Mouse (Mus musculus) spleen, adult 18-20 months (tissue): ENCODE data around the gene Tmem171.

Source experiments
- DNase-seq, 2 experiments: peaks; one replicate each; pipeline ENCODE4 v3.0.0; 2022; ENCODE audit warnings: mixed read lengths in 2 of 2

Tmem171 gene

DNA sequence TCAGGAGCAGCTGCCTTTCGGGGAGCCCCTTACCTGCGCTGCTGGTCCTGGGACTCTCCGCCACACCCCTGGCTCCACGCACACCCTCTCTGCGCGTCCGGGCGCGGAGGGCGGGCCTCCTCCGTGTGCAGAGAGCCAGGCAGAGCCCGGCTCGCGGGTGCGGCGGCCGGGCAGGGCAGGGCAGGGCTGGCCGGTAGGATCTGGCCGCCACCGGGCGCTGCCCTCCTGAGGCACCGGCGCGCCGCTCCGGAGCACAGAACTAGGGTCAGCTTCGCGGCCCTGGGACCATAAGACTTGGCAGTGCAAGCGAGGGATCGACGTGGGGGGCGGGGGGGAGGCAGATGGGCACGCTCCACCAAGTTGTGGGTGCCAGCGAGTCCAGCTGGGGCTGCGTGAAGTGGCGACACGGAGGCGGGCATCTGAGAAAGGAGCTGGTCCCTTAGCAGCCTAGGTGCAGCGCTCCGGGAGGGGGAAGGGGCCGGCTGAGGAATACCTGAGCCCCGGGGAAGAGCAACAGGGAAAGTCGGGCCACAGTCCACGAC is at the start of gene Tmem171:
Tmem171 (minus strand) TSS at position 62 of the 542 bp plus-strand sequence.
- no peak for DNase-seq

DNA sequence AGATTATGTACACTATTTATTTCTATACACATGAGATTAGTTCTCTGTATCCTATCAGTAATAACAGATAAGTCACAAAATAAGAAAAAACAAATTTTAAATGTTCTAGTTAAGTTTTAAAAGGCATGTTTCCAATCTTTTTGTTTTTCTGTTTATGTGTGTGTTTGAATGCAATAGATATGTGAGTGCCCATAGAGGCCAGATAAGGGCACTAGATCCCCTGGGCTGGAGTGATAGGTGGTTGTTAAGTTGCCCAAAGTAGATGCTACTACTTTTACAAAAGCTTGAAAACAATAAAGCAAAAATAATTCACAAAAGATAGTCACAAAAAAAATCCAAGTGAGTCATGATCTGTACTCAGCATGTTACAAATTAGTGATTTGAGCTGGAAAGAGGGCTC is 49.2 kb upstream of the Tmem171 start:
- no peak for DNase-seq

DNA sequence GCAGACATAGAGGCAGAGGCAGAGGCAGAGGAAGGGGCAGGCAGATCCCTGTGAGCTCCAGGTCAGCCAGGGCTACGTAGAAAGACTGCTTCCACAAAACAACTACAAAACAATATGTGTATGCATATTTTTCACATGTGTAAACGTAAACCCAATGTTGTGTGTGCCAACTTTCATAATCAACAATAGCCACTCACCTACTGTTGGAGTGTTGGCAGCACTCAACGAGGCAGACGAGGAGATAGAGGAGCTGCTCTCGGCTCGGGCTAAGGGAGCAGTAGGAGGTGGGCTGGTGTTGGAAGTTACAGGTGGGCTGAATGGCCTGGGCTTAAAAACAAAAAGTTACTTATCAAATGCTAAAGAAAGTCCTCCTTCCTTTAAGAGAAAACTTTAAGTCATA is 48.6 kb upstream of the Tmem171 start:
- DNase-seq: no peak

DNA sequence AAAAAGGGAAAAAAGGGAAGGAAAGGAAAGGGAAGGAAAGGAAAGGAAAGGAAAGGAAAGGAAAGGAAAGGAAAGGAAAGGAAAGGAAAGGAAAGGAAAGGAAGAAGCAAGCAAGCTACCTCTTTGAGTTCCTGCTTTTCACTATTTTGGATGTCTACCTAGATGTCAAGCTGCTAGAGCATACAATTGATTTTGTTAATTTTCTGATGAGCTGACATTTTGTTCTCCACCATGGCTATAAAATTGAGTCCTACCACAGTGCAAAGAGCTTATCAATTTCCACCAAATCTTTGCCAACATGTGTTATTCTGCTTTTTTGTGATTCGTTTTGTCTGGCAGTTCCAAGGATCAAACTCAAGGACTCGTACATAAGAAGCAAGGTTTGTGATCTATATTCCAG is 43.6 kb upstream of the Tmem171 start:
- no peak for DNase-seq

DNA sequence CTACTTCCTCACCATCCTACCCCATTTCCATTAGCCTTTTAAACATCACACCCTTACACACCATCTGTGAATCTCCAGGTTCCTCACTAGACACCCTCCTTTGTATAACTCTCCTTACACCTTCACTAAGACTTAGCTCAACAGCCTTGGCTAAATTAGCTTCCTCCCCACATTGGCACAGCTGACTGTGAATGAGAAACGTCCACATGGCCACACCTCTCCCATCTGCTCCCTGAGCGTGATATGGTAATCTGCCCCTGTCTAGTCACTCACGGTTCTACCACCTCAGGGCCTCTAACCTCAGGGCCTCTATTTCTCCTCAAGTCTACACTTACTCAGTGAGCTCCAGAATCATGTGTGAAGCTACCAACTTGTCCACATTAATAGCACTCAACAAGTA is 38.7 kb upstream of the Tmem171 start:
- DNase-seq: no peak

DNA sequence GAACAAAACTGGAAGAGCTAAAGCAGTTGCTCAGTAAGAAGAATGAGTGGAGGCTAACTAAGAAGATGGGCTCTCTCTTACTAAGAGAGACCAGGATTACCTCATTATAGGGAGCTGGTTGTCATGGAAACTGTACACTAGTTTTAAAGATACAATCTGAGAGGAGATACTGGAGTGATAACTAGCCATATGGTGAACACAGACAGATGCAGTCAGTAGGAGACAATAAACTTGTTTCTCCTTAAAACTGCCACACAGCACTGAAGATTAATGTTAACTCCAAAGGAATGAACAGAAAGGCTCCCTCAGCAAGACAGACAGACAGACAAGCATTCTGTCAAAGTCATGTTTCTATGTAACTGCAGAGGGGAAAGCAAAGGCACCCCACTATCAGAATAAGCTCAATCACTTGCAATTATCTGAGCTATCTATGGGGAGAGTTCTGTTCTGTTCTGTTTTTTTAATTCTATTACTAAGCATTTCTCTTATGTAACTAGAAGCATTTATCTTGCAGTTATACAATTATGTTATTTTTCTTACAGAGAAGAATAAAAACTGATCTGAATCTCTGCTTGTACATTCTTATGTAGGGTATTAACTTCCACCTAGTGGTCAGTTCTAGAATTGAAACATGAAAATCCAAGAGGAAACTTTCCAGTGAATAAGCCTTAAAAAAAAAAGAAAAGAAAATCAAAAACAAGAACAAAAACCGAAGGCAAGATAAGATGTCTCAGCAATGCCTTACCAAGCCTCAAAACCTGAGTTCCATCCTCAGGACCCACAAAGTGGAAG is 34.8 kb upstream of the Tmem171 start:
- DNase-seq: no peak

DNA sequence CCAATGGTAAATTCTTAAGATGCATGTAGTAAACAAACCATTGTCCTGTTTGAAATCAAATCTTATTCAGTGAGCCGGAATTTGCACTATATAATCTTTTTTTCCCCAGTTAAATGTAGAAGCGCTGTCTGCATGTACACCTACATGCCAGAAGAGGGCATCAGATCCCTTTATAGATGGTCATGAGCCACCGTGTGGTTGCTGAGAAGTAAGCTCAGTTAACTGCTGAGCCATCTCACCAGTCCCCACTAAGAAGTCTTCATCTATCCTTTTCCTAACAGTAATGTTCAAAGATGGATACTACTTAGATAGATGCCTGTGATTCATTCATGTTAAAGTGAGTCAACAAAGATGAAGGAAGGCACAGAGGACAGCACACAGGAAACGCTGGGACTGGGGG is 31.9 kb upstream of the Tmem171 start:
- no peak for DNase-seq

DNA sequence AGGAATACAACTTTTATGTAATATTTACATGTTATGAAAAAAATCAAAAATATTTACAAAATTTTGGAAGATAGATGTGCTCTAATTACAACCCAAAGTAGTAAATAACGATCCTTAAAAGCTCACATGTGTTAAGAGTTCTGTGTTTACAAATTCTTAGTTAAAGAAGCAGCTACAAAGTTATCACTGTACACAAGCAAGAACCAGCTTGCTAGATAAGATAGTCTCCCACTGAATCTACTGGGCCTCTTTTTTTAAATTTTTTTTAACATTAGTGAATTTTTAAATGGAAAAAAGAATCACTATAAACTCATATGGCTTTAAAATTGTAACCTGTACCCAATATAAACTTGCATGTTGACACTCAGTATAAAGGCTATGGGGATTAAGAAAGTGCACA is 28.8 kb upstream of the Tmem171 start:
- no peak for DNase-seq

DNA sequence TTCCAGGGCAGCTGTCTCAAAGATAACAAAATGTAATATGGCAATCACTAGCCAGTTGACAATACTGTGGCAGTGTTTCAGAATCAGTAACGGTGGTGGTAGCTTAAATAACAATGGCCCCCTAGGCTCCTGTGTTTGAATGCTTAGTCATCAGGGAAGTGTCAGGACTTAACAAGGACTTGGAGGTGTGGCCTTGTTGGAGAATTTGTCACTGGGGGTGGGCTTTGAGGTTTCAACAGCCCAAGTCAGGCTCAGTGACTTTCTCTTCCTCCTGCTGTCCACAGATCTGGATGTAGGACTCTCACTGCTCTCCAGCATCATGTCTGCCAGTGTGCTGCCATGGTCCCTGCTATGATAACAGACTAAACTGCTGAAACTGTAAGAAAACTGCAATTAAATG is 27.7 kb upstream of the Tmem171 start:
- DNase-seq: no peak

DNA sequence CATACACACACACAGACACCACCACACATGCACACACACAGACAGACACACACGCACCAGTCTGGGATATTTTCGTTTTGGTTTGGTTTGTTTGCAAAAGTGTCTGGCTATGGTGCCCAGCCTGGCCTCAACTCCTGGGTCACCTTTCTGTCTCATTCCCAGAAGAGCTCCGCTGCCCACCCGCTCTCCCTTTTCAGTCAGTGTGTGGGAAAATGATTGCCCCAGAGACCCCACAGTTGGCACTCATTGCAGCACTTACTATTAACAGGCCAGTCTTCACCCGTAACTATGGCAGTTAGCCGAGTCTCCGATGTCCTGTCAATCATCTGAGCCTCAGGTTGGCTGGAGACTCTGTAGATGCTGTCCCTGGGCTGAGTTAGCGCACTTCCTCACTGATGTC is 21.5 kb upstream of the Tmem171 start:
- DNase-seq: no peak

DNA sequence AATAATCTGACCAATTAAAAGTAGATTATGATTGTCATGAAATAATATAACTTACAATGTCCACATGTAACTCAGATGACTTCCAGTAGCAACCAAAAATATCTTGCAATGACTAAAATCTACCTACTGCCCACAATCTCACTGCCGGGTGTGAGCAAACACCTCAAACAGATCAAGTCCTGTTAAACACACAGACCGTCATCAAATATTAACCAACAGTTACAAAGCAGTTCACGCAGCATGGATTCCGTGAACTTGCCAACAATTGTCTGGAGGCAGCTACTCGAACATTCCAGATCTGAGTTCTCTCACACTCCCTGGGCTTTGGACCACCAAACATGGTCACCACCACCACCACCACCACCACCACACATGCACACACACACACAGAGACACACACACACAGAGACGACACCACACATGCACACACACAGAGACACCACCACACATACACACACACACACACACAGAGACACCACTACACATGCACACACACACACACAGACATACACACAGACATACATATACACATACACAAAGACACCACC is 20.9 kb upstream of the Tmem171 start:
- DNase-seq: no peak

DNA sequence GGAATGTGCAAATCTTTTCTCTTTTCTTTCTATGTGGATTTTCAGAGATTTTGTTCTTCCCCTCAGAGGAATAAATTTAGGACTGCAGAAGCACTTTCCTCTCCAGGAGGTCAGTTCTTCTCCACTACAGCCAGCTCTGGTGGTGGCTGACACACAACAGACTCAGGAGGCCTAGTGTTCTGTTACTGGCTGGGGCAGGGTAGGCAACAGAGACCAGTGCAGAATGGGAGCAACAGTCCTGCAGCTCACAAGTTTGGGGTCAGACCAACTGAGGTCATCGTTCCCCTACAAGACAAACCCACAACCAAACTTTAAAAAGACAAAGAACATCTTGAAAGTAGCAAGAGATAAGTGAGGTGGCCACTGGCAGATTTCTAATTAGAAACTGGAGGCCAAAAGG is 16.0 kb upstream of the Tmem171 start:
- DNase-seq: no peak

DNA sequence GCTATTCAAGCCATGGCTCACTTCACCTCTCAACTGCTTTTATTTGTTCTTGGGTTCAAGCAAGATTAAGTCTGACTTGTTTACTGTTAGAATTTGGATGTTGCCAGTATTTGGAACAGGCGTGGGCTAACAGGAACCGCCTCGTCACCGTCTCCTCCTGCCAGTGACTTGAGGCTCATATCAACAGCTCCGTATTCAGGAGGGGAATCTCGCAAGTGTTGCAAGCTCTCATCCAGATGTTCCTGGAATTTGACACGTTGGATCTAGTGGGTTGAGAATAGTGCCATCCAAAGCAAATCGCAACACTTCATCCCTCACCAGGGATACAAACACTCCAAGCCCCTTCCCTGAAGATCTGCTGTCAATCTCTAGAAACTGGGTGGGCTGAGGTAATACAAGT is 15.6 kb upstream of the Tmem171 start:
- no peak for DNase-seq

DNA sequence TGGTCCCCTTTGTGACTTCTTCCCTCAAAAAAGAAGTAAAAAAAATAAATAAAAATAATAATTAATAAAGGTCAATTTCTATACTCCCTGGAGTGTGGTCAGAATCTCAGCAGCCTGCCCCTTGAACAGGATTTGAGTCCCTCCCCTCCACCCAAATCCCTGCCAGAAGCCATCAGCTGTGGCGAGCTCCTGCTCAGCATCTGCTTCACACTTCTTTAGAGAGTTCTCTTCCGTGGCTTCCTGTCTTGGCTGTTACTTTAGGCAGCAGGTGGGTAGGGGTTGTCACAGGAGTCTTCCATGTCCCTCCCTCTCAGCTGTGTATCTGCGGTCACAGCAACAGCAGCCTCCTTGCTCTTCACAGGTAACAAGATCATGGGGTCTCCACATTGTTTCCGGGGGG is 10.9 kb upstream of the Tmem171 start:
- no peak for DNase-seq

DNA sequence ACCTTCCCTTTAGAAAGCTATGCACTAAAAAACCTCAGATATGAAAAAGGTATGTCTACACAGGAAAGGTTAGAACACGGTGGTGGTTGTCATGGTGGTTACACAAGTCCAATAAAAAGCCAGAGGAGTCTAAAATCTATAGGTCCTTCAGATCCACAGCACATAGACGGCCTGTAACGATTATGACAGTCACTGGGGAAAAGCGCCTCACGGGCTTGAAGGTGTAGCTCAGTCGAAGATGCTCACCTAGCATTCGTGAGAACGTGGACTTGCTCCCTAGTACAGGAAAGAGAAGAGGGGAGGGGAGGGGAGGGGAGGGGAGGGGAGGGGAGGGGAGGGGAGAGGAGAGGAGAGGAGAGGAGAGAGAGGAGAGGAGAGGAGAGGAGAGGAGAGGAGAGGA is 9.2 kb upstream of the Tmem171 start:
- no peak for DNase-seq

DNA sequence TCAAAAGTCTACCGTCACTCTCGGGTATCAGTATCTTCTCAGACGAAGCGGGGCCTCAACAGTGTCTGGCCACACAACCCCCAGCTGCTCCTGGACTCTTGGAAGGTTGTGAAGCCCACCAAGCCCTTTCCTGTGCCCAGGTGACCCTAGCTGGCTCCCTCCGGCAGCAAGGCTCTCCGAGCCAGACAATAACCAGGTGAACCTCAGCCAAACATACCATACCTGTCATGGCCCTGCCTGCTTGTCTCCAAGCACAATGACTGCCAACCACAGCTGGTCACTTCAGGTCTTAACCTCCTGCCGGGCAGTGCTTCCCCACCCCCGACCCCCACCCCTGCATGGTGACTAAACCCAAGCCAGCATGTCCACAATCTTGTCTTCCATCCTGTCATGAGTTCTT is 7.7 kb upstream of the Tmem171 start:
- DNase-seq: no peak

DNA sequence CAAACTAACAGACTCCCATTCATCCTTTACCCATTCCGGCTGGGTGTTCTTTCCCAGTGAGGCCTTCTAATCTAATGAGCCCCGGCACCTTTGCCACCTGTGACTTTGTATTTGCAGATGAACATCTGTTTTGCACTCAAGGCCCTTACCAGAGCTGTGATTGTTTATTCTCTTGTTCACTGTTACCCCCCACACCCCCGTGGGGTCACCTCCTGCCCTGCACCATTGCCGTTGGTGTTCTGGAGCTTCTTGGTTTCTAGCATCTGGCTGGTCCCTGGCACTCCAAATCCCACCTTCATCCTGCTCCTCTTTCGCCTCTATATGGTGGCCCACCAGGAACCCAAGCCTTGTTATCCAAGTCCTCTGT is 6.7 kb upstream of the Tmem171 start:
- no peak for DNase-seq

DNA sequence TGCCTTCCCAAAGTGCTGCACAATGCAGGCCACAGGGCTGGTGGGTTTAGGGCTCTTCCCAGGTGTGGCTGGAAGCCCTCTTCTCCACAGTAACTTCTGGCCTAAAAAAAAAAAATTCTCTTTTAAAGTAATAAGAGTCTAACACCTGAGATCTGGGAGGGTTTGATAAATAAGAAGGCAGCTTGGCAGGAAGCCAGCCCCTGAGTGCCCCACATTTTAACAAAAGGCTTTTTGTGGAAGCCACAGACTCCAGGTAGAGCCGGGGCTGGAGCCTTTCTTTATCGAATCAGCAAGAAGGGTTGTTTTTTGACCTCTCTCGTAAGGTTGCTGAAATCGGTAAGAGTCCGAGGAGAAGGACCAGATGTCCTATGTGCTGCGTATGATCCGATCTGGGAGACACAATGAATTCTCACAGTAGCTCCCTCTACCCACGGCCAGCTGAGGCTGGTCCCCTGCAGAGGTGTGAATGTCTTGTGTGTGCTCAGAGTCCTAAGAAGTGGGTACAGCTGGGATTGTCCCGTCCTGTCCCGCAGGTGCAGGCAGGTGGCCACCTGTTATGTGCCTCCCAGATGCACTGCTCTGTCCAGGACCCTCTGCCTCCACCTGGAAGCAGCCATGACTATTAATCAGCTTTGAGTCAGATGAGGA is 6.2 kb upstream of the Tmem171 start:
- DNase-seq: no peak

DNA sequence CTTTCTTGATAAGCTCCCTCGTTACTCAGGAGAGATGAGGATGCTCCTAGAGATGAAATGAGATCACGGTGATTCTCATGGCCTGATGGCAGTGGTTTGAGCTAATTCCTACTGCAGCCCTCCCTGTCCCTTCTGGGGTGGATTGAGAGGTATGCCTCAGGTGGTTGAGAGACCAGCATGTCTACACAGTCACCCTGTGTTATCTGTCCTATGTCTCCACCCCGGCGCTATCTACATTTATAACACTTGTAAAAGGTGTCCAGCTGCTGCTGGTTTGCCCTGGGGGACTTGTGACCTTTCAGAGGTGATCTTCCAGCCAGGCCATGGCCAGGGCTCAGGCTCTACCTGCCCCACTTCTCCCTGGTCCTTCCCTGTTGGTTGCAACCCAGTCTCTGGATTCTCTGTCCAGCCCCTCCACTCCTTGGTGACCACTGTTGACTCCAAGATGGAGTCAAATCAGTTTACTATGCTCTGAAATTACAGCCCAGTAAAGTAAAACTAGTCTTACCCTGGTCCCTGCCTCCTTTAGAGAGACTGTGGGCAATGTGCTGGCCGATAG is 5.4 kb upstream of the Tmem171 start:
- no peak for DNase-seq

DNA sequence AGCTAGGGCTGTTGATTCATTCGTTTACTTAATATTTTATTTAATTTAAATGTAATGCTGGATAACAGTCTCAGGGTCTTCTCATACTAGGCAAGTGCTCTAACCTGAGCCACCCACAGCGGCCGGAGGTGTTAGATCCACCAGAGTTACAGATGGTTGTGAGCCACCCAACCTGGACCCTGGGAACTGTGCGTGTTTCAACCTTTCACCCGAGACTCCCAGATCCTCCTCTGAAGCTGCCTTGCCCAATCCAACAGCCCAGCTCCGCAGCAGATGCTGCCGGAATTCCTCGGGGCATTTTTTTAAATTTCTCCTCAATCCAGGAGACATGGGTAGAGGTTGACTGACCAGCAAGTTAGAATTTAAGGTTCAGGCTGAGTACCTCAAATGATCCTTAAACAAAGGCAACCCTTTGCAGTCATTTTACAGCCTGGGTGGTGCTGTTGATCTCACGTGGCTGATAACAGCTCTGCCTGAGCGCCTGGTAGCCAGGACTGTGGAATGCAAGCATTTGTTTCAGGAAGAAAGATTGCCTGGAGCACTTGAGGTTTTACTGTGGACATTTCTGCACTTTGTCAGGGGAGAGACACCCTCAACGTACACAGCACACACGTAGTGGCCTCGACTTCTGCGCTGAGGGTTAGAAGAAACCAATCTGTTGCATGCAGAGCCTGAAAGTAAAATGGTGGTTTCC is 4.6 kb upstream of the Tmem171 start:
- no peak for DNase-seq

DNA sequence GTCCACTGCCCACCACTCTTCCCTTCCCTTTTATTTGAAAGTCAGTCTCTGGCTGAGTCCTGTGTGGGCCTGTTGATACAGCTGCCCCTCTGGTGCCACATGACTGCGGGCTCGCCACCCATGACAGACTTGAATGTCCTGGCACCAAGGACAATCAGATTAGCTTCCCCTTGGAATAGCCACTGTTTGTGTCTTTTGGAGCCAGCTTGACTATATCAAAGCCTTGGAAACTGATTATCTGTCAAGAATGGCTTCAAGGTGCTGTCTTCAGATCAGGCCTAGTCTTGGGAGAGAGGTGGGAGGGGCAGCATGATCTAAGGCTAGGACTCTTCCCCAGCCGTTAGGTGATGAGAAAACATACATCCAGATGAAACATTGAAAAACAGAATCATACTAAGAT is 2.1 kb upstream of the Tmem171 start:
- DNase-seq: no peak

DNA sequence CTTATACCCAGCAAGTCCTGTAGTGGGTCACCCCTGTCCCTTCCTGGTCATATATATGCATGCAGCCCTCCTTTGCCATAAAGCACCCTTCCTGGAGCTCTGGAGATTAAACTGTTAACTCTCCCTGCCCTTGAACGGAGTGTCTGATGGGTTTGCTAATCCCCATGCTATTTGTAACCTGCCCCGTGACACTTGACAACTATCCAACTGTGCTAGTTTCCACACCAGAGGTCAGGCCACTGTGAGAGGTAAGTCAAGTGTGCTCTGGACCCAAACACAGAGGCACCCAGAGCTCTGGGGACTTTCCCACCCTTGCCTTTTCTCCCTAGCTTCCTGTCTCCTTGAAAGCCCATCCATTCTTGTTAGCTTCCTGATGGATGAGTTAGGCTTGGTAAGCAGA is 912 bp upstream of the Tmem171 start:
- no peak for DNase-seq

DNA sequence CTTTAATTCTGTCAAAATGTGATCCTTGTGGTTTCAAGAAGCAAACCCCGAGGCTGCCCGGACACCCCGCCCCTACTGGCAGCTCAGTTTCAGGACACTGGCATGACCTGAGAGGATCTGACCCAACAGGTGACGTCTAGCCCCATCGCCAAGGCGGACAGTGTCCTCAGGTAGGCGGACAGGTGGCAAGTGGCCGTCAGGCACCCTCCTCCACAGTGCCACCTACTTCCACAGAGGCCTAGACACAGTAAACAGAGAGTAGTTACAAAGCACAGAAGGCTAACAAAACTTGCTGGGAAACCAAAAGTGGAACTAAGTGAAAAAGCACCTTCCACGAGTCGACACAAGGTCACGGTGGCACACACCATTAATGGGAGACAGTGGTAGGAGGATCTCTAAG is 1.3 kb downstream of the Tmem171 start:
- DNase-seq: no peak
